Mouse (Mus musculus) intestine, embryonic 14.5 days (tissue): ENCODE results near the gene Ypel3. TPM values are rescaled to one million over a fixed set of nuclear protein-coding genes. Genes with fewer than 3 reads are reported as not detected.
A peak's percentile ranks its signal among the peaks of the same experiment; 100 is the strongest.

Experiments
- ATAC-seq: fragments of 200-750 bp; cut with Nextera tagmentation; replicated peaks from 2 replicates; pipeline ENCODE4 v1.8.0; 2017; ENCODE audit warnings: low read depth, moderate number of reproducible peaks, moderate TSS enrichment, moderate library complexity; ENCODE audit not compliant: low FRiP score, low TSS enrichment
- DNase-seq: peaks from one replicate; pipeline ENCODE4 v3.0.0-alpha.2; 2018; ENCODE audit warnings: low spot score
- H3K27ac ChIP-seq: fragments of 300-500 bp; sonication (generic); 2 replicates; pipeline ENCODE4 v1.5.1; 2014; ENCODE audit warnings: low read depth, mild to moderate bottlenecking, control low read depth
- H3K27me3 ChIP-seq: fragments of 300-500 bp; sonication (generic); replicated peaks from 2 replicates; pipeline ENCODE4 v1.6.1; 2014; ENCODE audit warnings: low read length, control low read depth; ENCODE audit not compliant: control insufficient read depth, insufficient read depth
- H3K36me3 ChIP-seq: fragments of 300-500 bp; sonication (generic); 2 replicates; pipeline ENCODE4 v1.6.1; 2014; ENCODE audit warnings: low read length, control low read depth; ENCODE audit not compliant: control insufficient read depth, insufficient read depth
- H3K4me1 ChIP-seq: fragments of 300-500 bp; sonication (generic); replicated peaks from 2 replicates; pipeline ENCODE4 v1.6.1; 2014; ENCODE audit warnings: low read length, control low read depth, mixed read lengths; ENCODE audit not compliant: control insufficient read depth, insufficient read depth
- H3K4me2 ChIP-seq: fragments of 300-500 bp; sonication (generic); 2 replicates; pipeline ENCODE4 v1.6.1; 2014; ENCODE audit warnings: low read length
- H3K4me3 ChIP-seq: fragments of 300-500 bp; sonication (generic); 2 replicates; pipeline ENCODE4 v1.5.1; 2014; ENCODE audit warnings: low read depth, low read length, control low read depth, mixed read lengths
- H3K9ac ChIP-seq: fragments of 300-500 bp; sonication (generic); 2 replicates; pipeline ENCODE4 v1.6.1; 2014; ENCODE audit warnings: mild to moderate bottlenecking, low read length
- H3K9me3 ChIP-seq: fragments of 300-500 bp; sonication (generic); 2 replicates; pipeline ENCODE4 v1.6.1; 2016; ENCODE audit warnings: low read length, control low read depth; ENCODE audit not compliant: control insufficient read depth
- WGBS: fragments of 180-500 bp; shearing (Covaris S2); extraction: QIAGEN DNeasy Blood & Tissue Kit; methylation state at CpG from one replicate; pipeline ENCODE4 v1.1.7; 2014; 5-methylcytosine and 5-hydroxymethylcytosine counted together
- polyA plus RNA-seq: library from polyadenylated mRNA; unstranded; fragments of >200 nt; fragmentation: Nextera tagmentation; extraction: Ambion mirVana; gene quantifications from 2 replicates; pipeline ENCODE4 v1.2.1, GENCODE M21; 2014

The Ypel3 gene
- polyA plus RNA-seq, 1 experiment from 2014 or later, result 105 TPM

DNA sequence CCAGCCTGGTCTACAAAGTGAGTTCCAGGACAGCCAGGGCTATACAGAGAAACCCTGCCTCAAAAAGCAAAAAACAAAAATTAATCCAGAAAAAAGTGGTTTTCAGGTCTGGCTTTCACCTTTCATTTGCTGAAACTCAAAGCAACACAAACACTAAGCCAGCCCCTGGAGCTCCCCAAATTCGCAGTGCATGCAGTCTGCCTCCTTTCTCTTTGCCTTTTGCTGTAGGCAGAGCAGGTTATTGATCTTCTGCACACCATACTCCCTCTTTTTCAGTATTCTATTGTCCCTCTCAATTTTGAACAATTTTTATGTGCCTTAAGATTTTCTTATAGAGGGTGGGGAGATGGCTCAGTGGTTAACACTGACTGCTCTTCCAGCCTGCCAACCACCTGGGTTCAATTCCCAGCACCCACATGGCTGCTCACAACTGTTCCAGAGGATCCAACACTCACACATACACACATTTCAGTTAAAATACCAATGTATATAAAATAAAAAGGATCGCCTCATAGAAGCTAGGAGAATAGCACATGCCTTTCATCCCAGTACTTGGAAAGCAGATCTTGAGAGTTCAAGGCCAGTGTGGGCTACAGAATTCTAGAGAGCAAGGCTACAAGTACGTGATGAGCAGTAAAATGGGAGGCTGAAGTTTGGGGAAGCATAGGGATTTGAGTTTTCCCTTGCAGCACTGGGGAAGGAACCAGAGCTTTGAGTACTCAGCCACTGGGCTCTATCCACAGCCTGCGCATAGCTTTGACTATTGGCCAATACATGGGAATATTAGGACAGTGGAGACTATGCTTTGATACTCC lies 16.9 kb downstream of the Ypel3 start:
- ATAC-seq (no peak), DNase-seq (no peak)
- no peak overlapping the region for H3K9ac ChIP-seq
- H3K4me3 ChIP-seq, result no peak overlapping the region
- peaks cover 20% of the 10 kb centered on the region for H3K4me1 ChIP-seq
- 70% methylated on average over 4 of the region's 4 CpGs for WGBS
- no peak overlapping the region for H3K27ac ChIP-seq
- H3K9me3 ChIP-seq, result no peaks in the 10 kb centered on the region
- no peaks in the 10 kb centered on the region for H3K27me3 ChIP-seq
- H3K4me2 ChIP-seq, result no peak overlapping the region
- H3K36me3 ChIP-seq, result peaks cover 55% of the 10 kb centered on the region

DNA sequence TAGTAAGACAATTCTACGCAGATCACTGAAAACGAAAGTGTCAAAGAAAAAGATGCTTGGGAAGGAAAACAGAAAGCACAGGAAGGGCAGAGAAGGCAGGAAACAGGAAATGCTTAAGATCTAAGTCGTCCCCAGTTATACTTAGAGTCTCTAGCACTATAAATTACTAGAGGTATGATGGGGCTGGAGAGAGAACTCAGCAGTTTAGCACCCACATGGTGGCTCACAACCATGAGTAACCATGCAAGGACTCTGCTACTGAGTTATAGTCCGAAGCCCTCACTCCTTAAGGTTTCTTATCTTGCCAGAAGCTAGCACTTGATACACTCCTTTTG lies 17.5 kb downstream of the Ypel3 start:
- no peaks in the 10 kb centered on the region for H3K27me3 ChIP-seq
- no peak overlapping the region for H3K4me2 ChIP-seq
- no peak for DNase-seq
- 68% methylated on average over 4 of the region's 4 CpGs for WGBS
- peaks cover 49% of the 10 kb centered on the region for H3K36me3 ChIP-seq
- H3K4me3 ChIP-seq, result no peak overlapping the region
- no peak for ATAC-seq
- no peak overlapping the region for H3K9ac ChIP-seq
- H3K4me1 ChIP-seq, result peaks cover 20% of the 10 kb centered on the region
- H3K27ac ChIP-seq, result no peak overlapping the region
- no peaks in the 10 kb centered on the region for H3K9me3 ChIP-seq

DNA sequence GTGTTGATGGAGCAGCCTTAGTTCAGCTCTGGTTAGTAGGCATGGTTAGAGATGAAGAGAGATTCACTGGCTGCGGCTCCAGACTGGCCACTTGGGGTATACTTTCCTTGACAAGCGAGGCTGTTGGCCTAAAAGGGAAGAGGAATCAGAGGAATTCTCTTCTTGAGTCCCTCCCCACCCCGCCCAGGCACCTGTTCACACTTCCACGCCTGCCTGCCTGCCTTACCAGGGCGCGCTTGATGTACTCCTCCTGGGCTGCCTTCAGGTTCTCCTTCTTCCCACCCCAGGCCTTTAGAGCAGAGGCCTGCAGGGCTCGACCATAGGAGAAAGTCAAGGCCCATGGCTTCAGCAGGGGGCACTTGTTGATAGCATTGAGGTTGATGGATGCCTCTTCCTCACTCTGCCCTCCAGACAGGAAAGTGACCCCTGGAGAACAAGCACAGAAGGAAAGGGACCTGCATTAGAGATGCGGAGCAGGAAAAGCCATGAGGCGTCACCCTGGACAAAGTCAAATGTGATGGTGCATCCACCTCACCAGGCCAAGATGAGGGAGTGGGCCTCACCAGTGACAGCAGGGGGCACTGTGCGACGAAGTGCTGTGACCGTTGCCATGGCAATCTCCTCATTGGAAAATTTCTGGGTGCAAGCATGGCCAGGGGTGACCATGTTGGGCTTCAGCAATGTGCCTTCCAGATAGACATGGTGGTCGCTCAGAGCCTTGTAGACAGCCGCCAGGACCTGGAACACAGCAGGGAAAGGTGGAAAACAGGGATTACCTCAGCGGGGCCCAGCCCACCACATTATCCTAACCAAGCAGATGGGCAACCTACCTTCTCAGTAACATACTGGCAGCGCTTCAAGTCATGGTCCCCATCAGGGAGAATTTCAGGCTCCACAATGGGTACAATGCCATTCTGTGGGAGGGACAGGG lies 18.9 kb downstream of the Ypel3 start:
- Histone ChIP-seq H3K36me3 (peaks cover 37% of the 10 kb centered on the region), H3K9ac (no peak overlapping the region), H3K4me3 (no peak overlapping the region), H3K9me3 (no peaks in the 10 kb centered on the region), H3K4me2 (0 out of 2 replicates have a peak overlapping the region, but pooled peaks have one; percentile 13), H3K4me1 (peaks cover 30% of the 10 kb centered on the region), H3K27me3 (no peaks in the 10 kb centered on the region), H3K27ac (no peak overlapping the region)
- WGBS, result 86% methylated on average over 16 of the region's 16 CpGs
- ATAC-seq (no peak), DNase-seq (no peak)

DNA sequence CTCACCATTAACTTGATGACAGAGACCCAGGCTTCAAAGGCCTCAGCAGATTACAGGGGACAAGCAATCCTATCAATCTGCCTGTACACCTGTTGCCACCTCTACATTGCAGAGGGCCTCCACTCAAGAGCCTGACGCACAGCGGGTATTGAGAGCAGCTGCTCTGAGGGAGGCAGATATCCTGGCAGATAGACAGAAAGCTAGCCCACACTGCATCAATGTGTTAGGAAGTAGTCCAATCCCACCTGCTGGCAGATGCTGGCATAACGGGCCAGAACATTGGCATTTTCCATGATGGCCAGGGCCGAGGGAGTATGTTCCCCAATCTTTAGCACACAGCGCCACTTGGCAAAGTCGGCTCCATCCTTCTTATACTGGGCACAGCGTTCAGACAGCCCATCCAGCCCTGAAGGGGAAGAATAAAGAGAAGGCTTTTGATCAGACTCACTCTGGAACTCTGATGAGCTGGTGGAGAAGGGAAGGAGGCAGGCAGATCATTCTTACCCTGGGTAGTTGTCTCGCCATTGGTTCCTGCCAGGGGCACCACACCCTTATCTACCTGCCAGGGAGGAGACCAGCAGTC lies 19.7 kb downstream of the Ypel3 start:
- H3K27me3 ChIP-seq, result no peaks in the 10 kb centered on the region
- H3K4me2 ChIP-seq, result peak overlapping the region; percentile 86
- H3K36me3 ChIP-seq, result peaks cover 37% of the 10 kb centered on the region
- DNase-seq, result no peak
- WGBS, result 73% methylated on average over 8 of the region's 8 CpGs
- ATAC-seq, result no peak
- H3K4me1 ChIP-seq, result peaks cover 24% of the 10 kb centered on the region
- H3K9ac ChIP-seq, result no peak overlapping the region
- peak overlapping the region; percentile 81; the same call in 1 of the 2 replicates for H3K4me3 ChIP-seq
- H3K27ac ChIP-seq, result no peak overlapping the region
- H3K9me3 ChIP-seq, result no peaks in the 10 kb centered on the region

DNA sequence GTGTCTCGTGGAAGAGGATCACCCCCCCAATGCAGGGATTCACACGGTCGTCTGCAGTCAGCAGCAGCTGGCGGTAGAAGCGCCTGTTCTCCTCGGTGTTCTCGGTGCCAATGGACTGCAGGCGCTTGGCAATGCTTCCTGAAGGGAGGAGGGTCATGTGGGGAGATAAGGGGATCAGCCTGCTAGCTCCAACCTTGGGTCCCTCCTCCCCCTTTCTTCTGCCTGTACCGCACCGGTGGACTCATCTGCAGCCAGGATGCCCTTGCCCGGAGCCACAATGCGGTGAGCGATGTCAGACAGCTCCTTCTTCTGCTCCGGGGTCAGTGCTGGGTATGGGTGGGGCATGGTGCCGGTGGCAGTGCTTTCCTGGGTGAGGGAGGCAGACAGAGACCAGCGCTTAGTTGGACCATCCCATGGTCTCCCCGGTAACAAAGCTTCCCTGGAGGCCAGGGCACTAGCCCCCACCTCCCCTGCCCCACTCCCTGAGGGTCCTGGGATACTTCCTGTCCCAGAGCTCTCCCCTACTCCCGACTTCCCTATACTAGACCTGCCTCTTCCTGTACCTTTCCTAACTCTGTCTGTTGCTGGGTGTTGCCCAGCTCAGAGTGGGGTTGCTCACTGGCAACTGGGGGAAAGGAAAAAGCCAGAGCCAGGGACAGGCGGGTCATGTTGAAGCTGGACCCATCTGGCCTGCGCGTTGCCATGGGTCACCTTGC lies 20.8 kb downstream of the Ypel3 start, which contains the start of gene Fam57b:
Fam57b (plus strand) TSS at position 258 of the 716 bp plus-strand sequence.
- peak within 1 kb of the TSS; percentile 70 for H3K9ac ChIP-seq
- H3K4me1 ChIP-seq, result peaks cover 24% of the 10 kb centered on the region
- no peaks in the 10 kb centered on the region for H3K9me3 ChIP-seq
- H3K4me3 ChIP-seq, result peak within 1 kb of the TSS; percentile 81
- peak within 1 kb of the TSS; percentile 82 for H3K27ac ChIP-seq
- peaks cover 37% of the 10 kb centered on the region for H3K36me3 ChIP-seq
- ATAC-seq, result no peak
- 31% methylated on average over 21 of the region's 21 CpGs for whole genome bisulfite sequencing
- peak within 1 kb of the TSS; percentile 86 for H3K4me2 ChIP-seq
- DNase-seq, result peak; percentile 54
- H3K27me3 ChIP-seq, result no peaks in the 10 kb centered on the region

DNA sequence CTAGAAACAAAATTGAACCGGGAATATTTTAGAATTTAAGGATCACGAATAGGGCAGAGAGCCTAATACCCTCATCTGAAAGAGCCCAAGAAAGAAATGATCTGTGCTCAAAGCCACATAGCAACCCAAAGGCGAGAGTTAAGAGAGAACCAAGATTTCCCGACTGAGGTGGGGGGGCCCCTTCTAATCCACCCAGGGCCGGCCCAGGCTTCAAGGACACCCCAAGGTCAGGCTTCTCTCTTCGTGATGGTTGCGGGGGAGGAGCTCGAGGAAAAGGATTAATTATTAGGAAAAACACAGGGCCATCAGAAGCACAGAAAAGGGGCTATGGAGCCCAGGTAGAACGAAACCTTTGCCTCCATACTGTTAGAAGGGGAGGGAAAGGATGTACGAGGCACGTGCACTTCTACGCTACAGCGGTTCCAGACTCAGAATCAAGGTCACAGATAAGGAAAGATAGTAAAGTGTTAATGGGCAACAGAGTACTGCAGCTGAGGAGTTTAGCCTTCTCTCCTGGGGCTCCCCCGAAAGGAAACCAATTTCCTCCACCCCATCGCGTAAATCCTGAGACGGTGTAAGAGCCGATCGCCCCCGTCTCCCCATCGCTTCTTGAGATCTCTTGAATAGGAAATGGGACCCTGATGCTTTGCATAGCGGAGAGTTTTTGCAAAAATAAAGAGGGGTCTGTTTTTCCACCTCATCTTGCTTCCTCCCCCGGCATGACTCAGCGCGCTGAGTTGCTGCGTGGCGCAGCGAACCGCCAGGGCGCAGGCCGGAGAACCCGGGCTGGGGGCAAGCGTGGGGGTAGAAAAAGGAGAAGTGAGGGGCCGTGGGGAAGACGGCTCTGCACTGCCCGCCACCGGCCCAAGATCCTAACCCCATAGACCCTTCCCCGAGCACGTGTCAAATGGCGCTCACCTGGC lies 21.6 kb downstream of the Ypel3 start:
- Histone ChIP-seq H3K9ac (peak overlapping the region; percentile 70), H3K4me1 (peaks cover 24% of the 10 kb centered on the region), H3K9me3 (no peaks in the 10 kb centered on the region), H3K27ac (peak overlapping the region; percentile 82), H3K4me2 (peak overlapping the region; percentile 86), H3K36me3 (peaks cover 37% of the 10 kb centered on the region), H3K4me3 (peak overlapping the region; percentile 81), H3K27me3 (no peaks in the 10 kb centered on the region)
- ATAC-seq (no peak), DNase-seq (no peak)
- WGBS, result under 1% methylated on average over 40 of the region's 40 CpGs

DNA sequence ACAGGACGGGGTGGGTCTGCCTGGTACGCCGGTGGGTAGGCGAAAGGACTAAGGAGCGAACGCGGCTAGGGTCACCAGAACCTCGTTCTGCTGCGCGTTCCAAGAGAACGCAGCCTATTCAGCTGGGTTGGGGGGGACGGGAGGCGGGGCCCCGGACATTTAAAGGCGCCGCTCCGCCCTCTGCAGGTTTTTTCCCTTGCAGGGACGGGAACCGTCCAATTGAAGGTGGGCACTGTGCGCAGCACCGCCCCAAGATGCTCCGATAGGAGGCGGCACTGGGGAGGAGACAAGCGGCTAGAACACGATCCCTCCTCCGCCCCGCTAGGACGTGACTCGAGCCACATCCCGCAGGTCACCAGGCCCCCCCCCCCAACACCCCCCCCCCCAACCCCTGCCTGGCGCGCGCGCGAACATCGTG lies 22.3 kb downstream of the Ypel3 start:
- ATAC-seq, result peak; percentile 95
- DNase-seq, result peak; percentile 94
- H3K9me3 ChIP-seq, result no peaks in the 10 kb centered on the region
- peak overlapping the region; percentile 70 for H3K9ac ChIP-seq
- peaks cover 37% of the 10 kb centered on the region for H3K36me3 ChIP-seq
- WGBS, result 0% methylated on average over 32 of the region's 36 CpGs
- peak overlapping the region; percentile 86 for H3K4me2 ChIP-seq
- peaks cover 24% of the 10 kb centered on the region for H3K4me1 ChIP-seq
- H3K27me3 ChIP-seq, result no peaks in the 10 kb centered on the region
- peak overlapping the region; percentile 97 for H3K27ac ChIP-seq
- peak overlapping the region; percentile 81 for H3K4me3 ChIP-seq
